Mouse (Mus musculus): ENCODE data around the gene Rere. TPM values are rescaled to one million over a fixed set of nuclear protein-coding genes. Genes with fewer than 3 reads are reported as not detected.
A peak's percentile ranks its signal among the peaks of the same experiment; 100 is the strongest.

Gene Rere
- polyA plus RNA-seq, 1 experiment from 2014 or later, result 39.0 TPM

- H3K4me3 ChIP-seq, result no peak overlapping the region
- H3K27me3 ChIP-seq, result no peaks in the 10 kb centered on the region
- no peak for ATAC-seq (ENCODE audit: low FRiP score)
- no peak overlapping the region for H3K4me2 ChIP-seq
- no peaks in the 10 kb centered on the region for H3K36me3 ChIP-seq
- H3K4me1 ChIP-seq (replicated peaks), result peaks cover 66% of the 10 kb centered on the region
- H3K9me3 ChIP-seq, result no peaks in the 10 kb centered on the region
- 63% methylated on average over 1 of the region's 1 CpGs for WGBS
- H3K27ac ChIP-seq, result no peak overlapping the region
- no peak overlapping the region for H3K9ac ChIP-seq
Measured at GRCm38 (mm10) chr4:150455750-150456149, 174.3 kb downstream of the Rere start.

- H3K9ac ChIP-seq, result no peak overlapping the region
- no peaks in the 10 kb centered on the region for H3K9me3 ChIP-seq
- no peak overlapping the region for H3K4me3 ChIP-seq
- no peaks in the 10 kb centered on the region for H3K27me3 ChIP-seq
- no peak overlapping the region for H3K4me2 ChIP-seq
- ATAC-seq (ENCODE audit: low FRiP score), result no peak; the same call in 1 of the 2 replicates
- peak overlapping the region; percentile 80 for H3K27ac ChIP-seq
- H3K36me3 ChIP-seq, result no peaks in the 10 kb centered on the region
- H3K4me1 ChIP-seq (replicated peaks), result peaks cover 71% of the 10 kb centered on the region
- WGBS, result 32% methylated on average over 7 of the region's 7 CpGs
Measured at GRCm38 (mm10) chr4:150456452-150456851, 175.0 kb downstream of the Rere start.

GRCm38 (mm10) chr4:150456886-150457285 is 175.4 kb downstream of the Rere start:
- Histone ChIP-seq H3K36me3 (no peaks in the 10 kb centered on the region), H3K9ac (no peak overlapping the region), H3K4me1 (replicated peaks) (peaks cover 69% of the 10 kb centered on the region), H3K27me3 (no peaks in the 10 kb centered on the region), H3K4me3 (no peak overlapping the region), H3K27ac (peak overlapping the region; percentile 80), H3K9me3 (no peaks in the 10 kb centered on the region), H3K4me2 (no peak overlapping the region)
- no peak for ATAC-seq (ENCODE audit: low FRiP score)
- WGBS, result 39% methylated on average over 2 of the region's 2 CpGs

- Histone ChIP-seq H3K27me3 (no peaks in the 10 kb centered on the region), H3K27ac (peak overlapping the region; percentile 80), H3K9me3 (no peaks in the 10 kb centered on the region), H3K4me2 (no peak overlapping the region), H3K9ac (no peak overlapping the region), H3K4me3 (no peak overlapping the region), H3K36me3 (no peaks in the 10 kb centered on the region), H3K4me1 (replicated peaks) (peaks cover 67% of the 10 kb centered on the region)
- ATAC-seq (ENCODE audit: low FRiP score), result no peak
- WGBS, result 58% methylated on average over 4 of the region's 4 CpGs
Measured at GRCm38 (mm10) chr4:150457353-150457752, 175.9 kb downstream of the Rere start.

DNA sequence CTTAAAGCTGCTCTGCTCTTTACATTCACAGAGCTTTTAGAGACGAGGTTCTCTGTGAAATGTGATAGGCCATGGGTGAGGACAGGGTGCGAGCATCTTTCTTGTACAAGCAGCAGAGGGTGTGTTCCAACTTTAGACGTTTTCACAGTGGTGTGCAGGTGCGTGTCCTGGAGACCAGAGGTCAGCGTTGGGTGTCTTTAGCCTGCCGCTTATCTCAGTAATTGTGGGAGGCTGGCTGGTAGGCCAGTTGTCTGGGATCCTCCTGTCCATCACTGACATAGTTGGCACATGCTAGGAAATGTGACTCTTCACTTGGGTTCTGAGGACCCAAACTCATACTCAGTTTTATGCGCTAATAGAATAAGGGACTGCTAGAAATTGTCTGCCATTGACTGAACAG is 176.3 kb downstream of the Rere start:
- Histone ChIP-seq H3K4me1 (replicated peaks) (peaks cover 66% of the 10 kb centered on the region), H3K27ac (peak overlapping the region; percentile 80), H3K4me2 (no peak overlapping the region), H3K9me3 (no peaks in the 10 kb centered on the region), H3K9ac (no peak overlapping the region), H3K27me3 (no peaks in the 10 kb centered on the region), H3K4me3 (no peak overlapping the region), H3K36me3 (no peaks in the 10 kb centered on the region)
- ATAC-seq (ENCODE audit: low FRiP score), result no peak
- 66% methylated on average over 7 of the region's 7 CpGs for WGBS

- ATAC-seq (ENCODE audit: low FRiP score), result no peak
- Histone ChIP-seq H3K4me2 (no peak overlapping the region), H3K27me3 (no peaks in the 10 kb centered on the region), H3K36me3 (no peaks in the 10 kb centered on the region), H3K4me1 (replicated peaks) (peaks cover 58% of the 10 kb centered on the region), H3K4me3 (no peak overlapping the region), H3K27ac (no peak overlapping the region), H3K9me3 (no peaks in the 10 kb centered on the region), H3K9ac (no peak overlapping the region)
- WGBS, result 57% methylated on average over 6 of the region's 6 CpGs
Measured at GRCm38 (mm10) chr4:150459022-150459794, 177.8 kb downstream of the Rere start.

DNA sequence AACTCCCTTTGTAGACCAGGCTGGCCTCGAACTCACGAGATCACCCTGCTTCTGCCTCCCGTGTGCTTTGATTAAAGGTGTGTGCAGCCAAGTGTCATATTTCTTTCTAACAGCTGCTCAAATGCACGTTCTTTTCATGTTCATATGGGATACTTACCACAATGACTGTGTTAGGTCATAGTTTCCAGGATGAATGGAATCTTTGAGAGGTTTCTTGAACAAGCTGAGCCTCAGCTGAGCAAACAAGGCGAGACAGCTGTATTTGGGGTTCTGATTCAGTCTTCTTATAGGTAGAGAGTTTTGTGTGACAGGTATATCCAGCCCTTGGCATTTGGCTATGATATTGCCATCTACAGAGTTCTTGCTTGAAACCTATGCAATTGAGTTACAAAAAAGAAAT is 179.0 kb downstream of the Rere start:
- Histone ChIP-seq H3K27ac (no peak overlapping the region; the same call in 1 of the 2 replicates), H3K9me3 (no peaks in the 10 kb centered on the region), H3K36me3 (no peaks in the 10 kb centered on the region), H3K4me1 (replicated peaks) (peaks cover 61% of the 10 kb centered on the region), H3K27me3 (no peaks in the 10 kb centered on the region), H3K4me2 (no peak overlapping the region), H3K4me3 (no peak overlapping the region), H3K9ac (no peak overlapping the region)
- WGBS, result 74% methylated on average over 5 of the region's 5 CpGs
- no peak for ATAC-seq (ENCODE audit: low FRiP score)

GRCm38 (mm10) chr4:150461011-150461410 is 179.6 kb downstream of the Rere start:
- H3K27me3 ChIP-seq, result no peaks in the 10 kb centered on the region
- H3K4me1 ChIP-seq (replicated peaks), result peaks cover 62% of the 10 kb centered on the region
- no peak overlapping the region for H3K4me2 ChIP-seq
- no peaks in the 10 kb centered on the region for H3K36me3 ChIP-seq
- peak overlapping the region; percentile 45 for H3K27ac ChIP-seq
- H3K9ac ChIP-seq, result no peak overlapping the region
- no peaks in the 10 kb centered on the region for H3K9me3 ChIP-seq
- 45% methylated on average over 5 of the region's 5 CpGs for WGBS
- ATAC-seq (ENCODE audit: low FRiP score), result no peak
- H3K4me3 ChIP-seq, result no peak overlapping the region

DNA sequence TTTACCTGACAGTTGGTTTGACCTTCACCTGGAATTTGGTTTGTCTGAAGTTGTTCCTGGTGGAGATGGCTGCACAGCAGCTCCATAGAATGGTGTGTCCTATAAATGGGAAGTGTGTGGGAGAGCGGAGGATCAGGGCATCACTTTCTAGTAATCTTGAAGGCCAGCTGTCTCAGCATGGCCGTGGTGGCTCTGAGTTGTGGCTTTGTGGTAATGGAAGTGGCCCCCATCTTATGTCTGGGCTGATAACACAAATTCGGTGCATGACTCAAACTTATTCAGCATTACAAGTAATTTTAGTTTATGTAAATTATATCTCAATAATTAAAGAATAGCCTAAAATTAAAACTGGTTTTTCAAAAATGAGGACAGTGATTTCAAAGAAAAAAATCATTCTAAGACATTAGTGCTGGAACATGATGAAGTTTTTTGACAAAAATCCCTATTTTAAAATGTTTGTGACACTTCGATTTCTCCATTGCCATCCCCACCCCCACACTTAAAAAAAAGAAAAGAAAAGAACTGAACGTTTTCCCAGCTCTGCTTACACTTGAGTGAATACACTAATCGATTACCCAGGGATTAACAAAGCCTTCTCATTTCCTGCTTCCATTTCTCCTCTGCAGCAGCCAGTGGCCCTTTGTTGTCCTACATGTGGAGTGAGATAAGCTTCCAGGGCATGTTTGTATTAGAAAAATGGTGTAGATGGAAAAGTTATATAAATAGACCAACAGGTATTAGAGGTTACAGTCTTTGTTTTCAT is 180.2 kb downstream of the Rere start:
- H3K27ac ChIP-seq, result peak overlapping the region; percentile 45
- WGBS, result 22% methylated on average over 6 of the region's 6 CpGs
- no peaks in the 10 kb centered on the region for H3K9me3 ChIP-seq
- H3K27me3 ChIP-seq, result no peaks in the 10 kb centered on the region
- H3K4me2 ChIP-seq, result no peak overlapping the region
- ATAC-seq (ENCODE audit: low FRiP score), result no peak
- H3K4me3 ChIP-seq, result no peak overlapping the region
- no peak overlapping the region for H3K9ac ChIP-seq
- peaks cover 62% of the 10 kb centered on the region for H3K4me1 ChIP-seq (replicated peaks)
- H3K36me3 ChIP-seq, result no peaks in the 10 kb centered on the region

GRCm38 (mm10) chr4:150462367-150462766 is 180.9 kb downstream of the Rere start:
- Histone ChIP-seq H3K9ac (no peak overlapping the region), H3K9me3 (no peaks in the 10 kb centered on the region), H3K4me1 (replicated peaks) (peaks cover 62% of the 10 kb centered on the region), H3K4me3 (no peak overlapping the region), H3K4me2 (no peak overlapping the region), H3K27me3 (no peaks in the 10 kb centered on the region), H3K27ac (peak overlapping the region; percentile 58), H3K36me3 (no peaks in the 10 kb centered on the region)
- no peak for ATAC-seq (ENCODE audit: low FRiP score)
- WGBS, result 45% methylated on average over 4 of the region's 4 CpGs

- ATAC-seq (ENCODE audit: low FRiP score), result no peak
- no peak overlapping the region for H3K9ac ChIP-seq
- no peak overlapping the region for H3K4me3 ChIP-seq
- H3K36me3 ChIP-seq, result peaks cover 4% of the 10 kb centered on the region
- H3K27me3 ChIP-seq, result no peaks in the 10 kb centered on the region
- peaks cover 60% of the 10 kb centered on the region for H3K4me1 ChIP-seq (replicated peaks)
- WGBS, result 47% methylated on average over 4 of the region's 4 CpGs
- no peak overlapping the region for H3K27ac ChIP-seq
- H3K9me3 ChIP-seq, result no peaks in the 10 kb centered on the region
- no peak overlapping the region for H3K4me2 ChIP-seq
Measured at GRCm38 (mm10) chr4:150465759-150466158, 184.3 kb downstream of the Rere start.

DNA sequence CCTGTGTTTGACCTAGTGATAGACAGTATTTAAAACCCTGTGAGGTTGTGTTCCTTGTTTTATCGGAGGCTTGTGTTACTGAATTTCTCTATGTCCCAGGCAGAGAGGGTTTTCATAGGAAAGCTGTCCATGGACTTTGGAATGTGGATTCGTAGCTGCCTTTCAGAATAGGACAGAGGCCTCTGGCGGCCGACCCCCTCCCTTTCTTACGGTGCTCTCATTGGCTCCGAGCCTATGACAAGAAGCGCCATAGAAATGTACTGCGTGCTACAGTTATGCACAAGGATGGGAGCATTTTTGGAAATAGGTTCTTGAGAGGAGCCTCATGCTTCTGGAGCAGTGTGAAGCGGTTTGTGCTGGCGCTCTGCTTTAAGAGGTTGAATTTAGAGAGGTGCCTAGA is 187.8 kb downstream of the Rere start:
- H3K27ac ChIP-seq, result no peak overlapping the region; the same call in 1 of the 2 replicates
- WGBS, result 60% methylated on average over 10 of the region's 10 CpGs
- no peak overlapping the region for H3K9ac ChIP-seq
- no peak overlapping the region for H3K4me2 ChIP-seq
- peaks cover 61% of the 10 kb centered on the region for H3K4me1 ChIP-seq (replicated peaks)
- H3K36me3 ChIP-seq, result peaks cover 12% of the 10 kb centered on the region
- no peak for ATAC-seq (ENCODE audit: low FRiP score)
- no peaks in the 10 kb centered on the region for H3K27me3 ChIP-seq
- H3K9me3 ChIP-seq, result no peaks in the 10 kb centered on the region
- H3K4me3 ChIP-seq, result no peak overlapping the region

Data from hindbrain, embryonic 13.5 days (tissue).